Comparison of ENCODE assay signal across 23 mouse cellular contexts in genomic region chr16:41343431-41343830, GRCm38 (mm10).
"Had no signal": no experiment of that assay in that cellular context is flagged by ENCODE, and none has a peak within 500 bp of the region (broad histone marks: within the 10 kb centered on the region; RNA-seq: fewer than 3 reads in every experiment).

No protein-coding gene starts in this region.

- H3K27ac ChIP-seq: forebrain, embryonic 15.5 days; heart, adult 2 months; heart, embryonic 13.5 days; heart, embryonic 15.5 days; hindbrain, embryonic 13.5 days; hindbrain, embryonic 15.5 days; hindbrain, postnatal 0 days; limb, embryonic 13.5 days; limb, embryonic 15.5 days; liver, embryonic 12.5 days; liver, embryonic 14.5 days had no signal

- ATAC-seq: forebrain, embryonic 15.5 days; forebrain, postnatal 0 days; hindbrain, postnatal 0 days; intestine, embryonic 16.5 days; liver, embryonic 12.5 days had no signal

- H3K36me3 ChIP-seq: forebrain, embryonic 15.5 days; heart, embryonic 13.5 days; heart, embryonic 15.5 days; hindbrain, embryonic 13.5 days; hindbrain, embryonic 15.5 days; limb, embryonic 13.5 days; limb, embryonic 15.5 days; liver, embryonic 12.5 days had no signal

- H3K9ac ChIP-seq: forebrain, embryonic 15.5 days; forebrain, postnatal 0 days; heart, embryonic 13.5 days; heart, embryonic 15.5 days; hindbrain, embryonic 13.5 days; hindbrain, embryonic 15.5 days; limb, embryonic 13.5 days; limb, embryonic 15.5 days; liver, embryonic 12.5 days; liver, embryonic 14.5 days had no signal

- H3K4me3 ChIP-seq: forebrain, embryonic 15.5 days; heart, adult 2 months; heart, embryonic 13.5 days; heart, embryonic 15.5 days; hindbrain, embryonic 13.5 days; hindbrain, embryonic 15.5 days; limb, embryonic 13.5 days; limb, embryonic 15.5 days; liver, embryonic 12.5 days had no signal

- H3K27me3 ChIP-seq: forebrain, embryonic 15.5 days; heart, embryonic 13.5 days; heart, embryonic 15.5 days; hindbrain, embryonic 13.5 days; hindbrain, embryonic 15.5 days; limb, embryonic 13.5 days; limb, embryonic 15.5 days; liver, embryonic 12.5 days had no signal

- H3K4me2 ChIP-seq: forebrain, embryonic 15.5 days; heart, embryonic 11.5 days; heart, embryonic 13.5 days; heart, embryonic 15.5 days; hindbrain, embryonic 13.5 days; hindbrain, embryonic 15.5 days; limb, embryonic 13.5 days; limb, embryonic 15.5 days; liver, embryonic 12.5 days had no signal

- H3K4me1 ChIP-seq: forebrain, embryonic 15.5 days; heart, embryonic 13.5 days; heart, embryonic 15.5 days; hindbrain, embryonic 13.5 days; hindbrain, embryonic 15.5 days; limb, embryonic 13.5 days; limb, embryonic 15.5 days; liver, embryonic 12.5 days had no signal

- DNase-seq: forebrain, postnatal 0 days; gastrocnemius, postnatal 14 days; gastrocnemius, postnatal 36 days; heart, adult 11 months; heart, adult 2 months; heart, postnatal 14 days; heart, postnatal 36 days; layer of hippocampus, adult 9-11 months; layer of hippocampus, postnatal 36 days; left cerebral cortex, postnatal 4 days; lung, adult 18-20 months had no signal

- H3K9me3 ChIP-seq: forebrain, embryonic 15.5 days; heart, embryonic 13.5 days; heart, embryonic 15.5 days; hindbrain, embryonic 13.5 days; hindbrain, embryonic 15.5 days; limb, embryonic 13.5 days; limb, embryonic 15.5 days; liver, embryonic 12.5 days had no signal
